Mouse (Mus musculus) forebrain, postnatal 0 days (tissue): ENCODE results near the gene Elp1. TPM values are rescaled to one million over a fixed set of nuclear protein-coding genes. Genes with fewer than 3 reads are reported as not detected.

Source experiments
- ATAC-seq: fragments of 200-750 bp; cut with Nextera tagmentation; 2 replicates; pipeline ENCODE4 v1.8.0; 2017; ENCODE audit warnings: mild to moderate bottlenecking, moderate library complexity
- DNase-seq: peaks from one replicate; pipeline ENCODE4 v3.0.0-alpha.2; 2015
- H3K27ac ChIP-seq: fragments of 300-500 bp; sonication (generic); 2 replicates; pipeline ENCODE4 v1.5.1; 2014; ENCODE audit warnings: low read depth, mild to moderate bottlenecking, antibody characterized with exemption, low read length, moderate library complexity, mixed read lengths
- H3K27me3 ChIP-seq: fragments of 300-500 bp; sonication (generic); 2 replicates; pipeline ENCODE4 v1.6.1; 2014; ENCODE audit warnings: mild to moderate bottlenecking, low read length, mixed read lengths; ENCODE audit not compliant: insufficient read depth
- H3K36me3 ChIP-seq: fragments of 300-500 bp; sonication (generic); 2 replicates; pipeline ENCODE4 v1.6.1; 2014; ENCODE audit warnings: mild to moderate bottlenecking, moderate library complexity; ENCODE audit not compliant: insufficient read depth
- H3K4me1 ChIP-seq: fragments of 300-500 bp; sonication (generic); 2 replicates; pipeline ENCODE4 v1.6.1; 2014; ENCODE audit warnings: antibody characterized with exemption; ENCODE audit not compliant: insufficient read depth
- H3K4me2 ChIP-seq: fragments of 300-500 bp; sonication (generic); 2 replicates; pipeline ENCODE4 v1.6.1; 2014; ENCODE audit warnings: low read depth, mild to moderate bottlenecking, moderate library complexity
- H3K4me3 ChIP-seq: fragments of 300-500 bp; sonication (generic); 2 replicates; pipeline ENCODE4 v1.5.1; 2014; ENCODE audit warnings: low read depth, low read length, mixed read lengths
- H3K9ac ChIP-seq: fragments of 300-500 bp; sonication (generic); 2 replicates; pipeline ENCODE4 v1.6.1; 2014; ENCODE audit warnings: mild to moderate bottlenecking
- H3K9me3 ChIP-seq: fragments of 300-500 bp; sonication (generic); 2 replicates; pipeline ENCODE4 v1.6.1; 2016; ENCODE audit warnings: low read length
- CTCF ChIP-seq: sonication (generic); IDR thresholded peaks from 2 replicates; pipeline ENCODE4 v1.5.1; 2016; ENCODE audit warnings: antibody characterized with exemption, control low read depth, low read depth
- WGBS: fragments of 180-500 bp; shearing (Covaris S2); extraction: QIAGEN DNeasy Blood & Tissue Kit; methylation state at CpG from one replicate; pipeline ENCODE4 v1.1.7; 2014; 5-methylcytosine and 5-hydroxymethylcytosine counted together
- polyA plus RNA-seq: library from polyadenylated mRNA; unstranded; fragments of >200 nt; fragmentation: Nextera tagmentation; extraction: Ambion mirVana; gene quantifications from 2 replicates; pipeline ENCODE4 v1.2.1, GENCODE M21; 2015
- total RNA-seq: library from RNA; depleted of rRNA; stranded (reverse); fragments of >200 nt; gene quantifications from 2 replicates; pipeline ENCODE4 v1.2.3, GENCODE M21; 2014

The Elp1 gene
- total and polyA plus RNA-seq, 2 experiments from 2014 or later, result 44.8 to 98.1 TPM

GRCm38 (mm10) chr4:56842501-56842900, 40.4 kb upstream of the Elp1 start:
- H3K9ac ChIP-seq, result no peak overlapping the region
- no peaks in the 10 kb centered on the region for H3K4me1 ChIP-seq
- H3K27ac ChIP-seq, result no peak overlapping the region
- 78% methylated on average over 7 of the region's 7 CpGs for WGBS
- no peaks in the 10 kb centered on the region for H3K27me3 ChIP-seq
- H3K4me2 ChIP-seq, result no peak overlapping the region
- peaks cover 19% of the 10 kb centered on the region; the same call in 1 of the 2 replicates for H3K36me3 ChIP-seq
- no peaks in the 10 kb centered on the region for H3K9me3 ChIP-seq
- no peak for DNase-seq
- TF ChIP-seq CTCF, result no peak
- no peak for ATAC-seq
- H3K4me3 ChIP-seq, result no peak overlapping the region

DNA sequence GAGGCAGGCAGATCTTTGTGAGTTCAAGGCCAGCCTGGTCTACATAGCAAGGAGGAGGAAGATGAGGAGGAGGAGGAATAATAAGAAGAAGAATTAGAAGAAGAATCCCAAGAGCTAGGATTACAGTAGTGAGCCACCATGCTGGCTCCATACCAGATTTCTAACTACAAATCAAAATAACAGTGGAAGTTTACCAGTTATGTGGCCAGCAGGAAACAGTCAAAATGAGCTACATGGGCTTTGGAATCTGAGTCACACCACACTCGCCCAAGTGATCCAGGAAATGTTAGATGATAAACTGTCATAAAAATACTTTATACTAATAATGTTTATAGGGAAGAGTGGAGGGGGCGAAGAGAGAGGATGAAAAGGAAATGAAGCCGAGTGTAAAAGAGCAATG, 38.2 kb upstream of the Elp1 start:
- no peak overlapping the region for H3K9ac ChIP-seq
- no peaks in the 10 kb centered on the region for H3K4me1 ChIP-seq
- peaks cover 18% of the 10 kb centered on the region for H3K36me3 ChIP-seq

GRCm38 (mm10) chr4:56837661-56838060, 35.5 kb upstream of the Elp1 start:
- no peak overlapping the region for H3K4me2 ChIP-seq
- 84% methylated on average over 6 of the region's 6 CpGs for WGBS
- DNase-seq (no peak), ATAC-seq (no peak)
- H3K4me3 ChIP-seq, result no peak overlapping the region
- no peaks in the 10 kb centered on the region for H3K27me3 ChIP-seq
- H3K36me3 ChIP-seq, result peaks cover 24% of the 10 kb centered on the region
- no peaks in the 10 kb centered on the region for H3K4me1 ChIP-seq
- no peaks in the 10 kb centered on the region for H3K9me3 ChIP-seq
- TF ChIP-seq CTCF, result no peak
- H3K27ac ChIP-seq, result no peak overlapping the region
- no peak overlapping the region for H3K9ac ChIP-seq

More for the DNA sequence above, 38.2 kb upstream of the Elp1 start:
- 92% methylated on average over 3 of the region's 3 CpGs for WGBS
- ATAC-seq (no peak), DNase-seq (no peak)
- Histone ChIP-seq H3K9me3 (no peaks in the 10 kb centered on the region), H3K27me3 (no peaks in the 10 kb centered on the region), H3K4me2 (no peak overlapping the region), H3K4me3 (no peak overlapping the region), H3K27ac (no peak overlapping the region)
- TF ChIP-seq CTCF, result no peak

GRCm38 (mm10) chr4:56831998-56832397, 29.9 kb upstream of the Elp1 start:
- ATAC-seq, result no peak

GRCm38 (mm10) chr4:56831013-56831609, 29.0 kb upstream of the Elp1 start:
- Histone ChIP-seq H3K9me3 (no peaks in the 10 kb centered on the region), H3K36me3 (peaks cover 54% of the 10 kb centered on the region), H3K4me1 (no peaks in the 10 kb centered on the region), H3K4me3 (no peak overlapping the region), H3K4me2 (no peak overlapping the region), H3K27me3 (no peaks in the 10 kb centered on the region), H3K9ac (no peak overlapping the region), H3K27ac (no peak overlapping the region)
- no peak for TF ChIP-seq CTCF
- WGBS, result 53% methylated on average over 13 of the region's 13 CpGs
- DNase-seq (no peak), ATAC-seq (no peak)

More at GRCm38 (mm10) chr4:56831998-56832397, 29.9 kb upstream of the Elp1 start:
- Histone ChIP-seq H3K9ac (no peak overlapping the region), H3K4me2 (no peak overlapping the region), H3K4me3 (no peak overlapping the region), H3K27me3 (no peaks in the 10 kb centered on the region), H3K27ac (no peak overlapping the region), H3K9me3 (no peaks in the 10 kb centered on the region), H3K4me1 (no peaks in the 10 kb centered on the region), H3K36me3 (peaks cover 52% of the 10 kb centered on the region)
- WGBS, result 89% methylated on average over 7 of the region's 7 CpGs
- DNase-seq, result no peak
- no peak for TF ChIP-seq CTCF

DNA sequence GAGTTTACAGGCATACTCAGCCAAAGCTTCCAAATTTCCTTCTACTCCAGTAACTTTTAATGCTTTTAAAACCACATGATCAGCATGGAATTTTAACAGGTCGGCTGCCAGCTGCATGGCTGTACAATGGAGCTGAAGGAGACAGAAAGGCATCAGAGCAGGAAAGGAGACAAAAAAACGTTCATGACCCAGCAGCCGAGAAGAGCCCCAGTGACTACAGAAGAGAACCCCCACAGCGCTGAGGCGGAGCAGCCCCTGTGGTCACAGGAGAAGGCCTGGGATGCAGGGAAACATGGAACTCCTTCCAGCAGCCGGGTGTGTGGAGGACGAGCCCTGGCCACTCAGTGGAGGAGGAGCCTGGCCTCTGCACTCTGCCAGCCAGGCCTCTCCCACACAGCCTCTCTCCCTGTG, 27.4 kb upstream of the Elp1 start:
- TF ChIP-seq CTCF, result no peak
- peak; percentile 18 for DNase-seq
- Histone ChIP-seq H3K36me3 (peaks cover 48% of the 10 kb centered on the region), H3K9ac (no peak overlapping the region), H3K4me1 (no peaks in the 10 kb centered on the region), H3K27me3 (no peaks in the 10 kb centered on the region), H3K4me2 (no peak overlapping the region), H3K4me3 (no peak overlapping the region), H3K27ac (no peak overlapping the region), H3K9me3 (no peaks in the 10 kb centered on the region)
- peak; percentile 77 for ATAC-seq
- 20% methylated on average over 7 of the region's 7 CpGs for WGBS

DNA sequence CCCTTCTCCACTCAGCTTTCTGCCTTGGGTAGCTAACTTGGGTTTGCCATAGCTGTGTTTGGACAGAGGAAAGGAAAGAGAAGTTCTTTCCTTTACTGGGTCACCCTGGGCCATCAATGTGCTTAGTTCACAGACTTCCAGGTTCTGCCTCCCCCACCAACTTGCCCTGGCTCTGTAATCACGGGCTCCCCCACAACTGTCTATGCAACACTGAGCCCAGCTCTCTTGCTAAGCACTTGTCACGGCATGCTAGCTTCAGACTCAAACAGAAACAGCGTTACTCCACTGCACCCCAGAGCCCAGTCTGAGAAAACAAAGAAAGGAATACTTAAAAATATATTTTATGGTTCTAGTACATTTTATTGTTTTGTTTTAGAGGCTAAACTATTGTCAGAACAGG, 26.8 kb upstream of the Elp1 start:
- no peak overlapping the region for H3K27ac ChIP-seq
- peaks cover 46% of the 10 kb centered on the region for H3K36me3 ChIP-seq
- no peak for ATAC-seq

More for the DNA sequence above, 26.8 kb upstream of the Elp1 start:
- Histone ChIP-seq H3K9me3 (no peaks in the 10 kb centered on the region), H3K27me3 (no peaks in the 10 kb centered on the region), H3K4me3 (no peak overlapping the region), H3K9ac (no peak overlapping the region), H3K4me2 (no peak overlapping the region), H3K4me1 (no peaks in the 10 kb centered on the region)
- 51% methylated on average over 3 of the region's 3 CpGs for WGBS
- DNase-seq, result no peak
- TF ChIP-seq CTCF, result no peak
